Mouse (Mus musculus) erythroblast, embryonic 14.5 days (primary cell): ENCODE data around the gene Tapbpl.

Source experiments
- GATA1 ChIP-seq: IDR thresholded peaks from 2 replicates; pipeline ENCODE4 v1.6.1; 2012; ENCODE audit warnings: low read length, inconsistent platforms, mixed read lengths
- TAL1 ChIP-seq: IDR thresholded peaks from 3 replicates; pipeline ENCODE4 v1.6.1; 2012; ENCODE audit warnings: low read length, inconsistent platforms, mixed read lengths

DNA sequence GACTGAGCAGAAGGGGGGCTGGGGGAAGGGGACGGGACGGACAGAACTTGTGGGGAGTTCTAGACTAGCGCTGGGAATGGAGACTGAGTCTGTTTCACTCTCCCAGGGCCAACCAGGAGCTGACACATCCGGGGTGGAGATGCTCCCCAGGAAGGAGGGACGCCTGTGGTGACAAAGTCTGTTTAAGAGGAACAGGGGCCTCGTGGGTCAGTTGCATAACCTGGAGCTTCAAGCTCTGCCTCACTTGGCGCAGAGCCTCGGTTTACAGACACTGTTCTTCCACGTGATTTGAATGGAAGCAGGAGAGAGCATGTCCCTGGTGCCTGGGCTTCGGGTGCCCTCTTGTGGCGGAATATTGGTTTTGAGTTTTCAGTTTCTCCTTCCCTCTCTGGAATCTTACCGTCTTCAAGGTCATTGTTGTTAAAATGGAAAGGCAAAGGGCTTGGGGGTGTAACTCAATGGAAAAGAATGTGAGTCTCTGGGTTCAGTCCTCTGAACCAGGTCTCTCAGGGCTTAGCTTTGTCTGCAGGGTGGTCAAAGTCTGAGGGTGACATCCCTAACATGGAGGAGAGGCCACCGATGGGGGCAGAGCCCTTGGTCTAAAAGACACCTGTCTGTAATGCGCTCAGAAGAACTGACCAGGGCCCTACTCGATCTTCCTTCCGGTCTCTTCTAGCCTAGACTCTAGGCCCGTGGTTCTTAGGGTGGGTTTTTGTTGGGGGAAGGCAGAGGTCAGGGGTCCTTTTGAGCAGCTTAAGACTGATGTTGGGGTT is 40.0 kb upstream of the Tapbpl start:
- no peak for TF ChIP-seq GATA1
- no peak for TF ChIP-seq TAL1
